Mouse (Mus musculus) G1E (cell line): ENCODE data around the gene Papss2.

ENCODE experiments used
- CTCF ChIP-seq: IDR thresholded peaks from 2 replicates; pipeline ENCODE4 v1.5.1; 2012; ENCODE audit warnings: low read depth, low read length, inconsistent platforms, mixed read lengths
- GATA1 ChIP-seq: IDR thresholded peaks from 2 replicates; pipeline ENCODE4 v1.6.1; 2012; ENCODE audit warnings: borderline replicate concordance, low read length, inconsistent platforms, mixed read lengths
- GATA2 ChIP-seq: IDR thresholded peaks from 2 replicates; pipeline ENCODE4 v1.6.1; 2012; ENCODE audit warnings: low read depth, low read length, inconsistent platforms, borderline replicate concordance

- TF ChIP-seq CTCF: no peak
- TF ChIP-seq GATA1: no peak
- no peak for TF ChIP-seq GATA2
Observed at GRCm38 (mm10) chr19:32696674-32697073, 101.1 kb downstream of the Papss2 start.
